Comparison of ENCODE assay signal across 8 mouse cellular contexts in the genomic region with DNA sequence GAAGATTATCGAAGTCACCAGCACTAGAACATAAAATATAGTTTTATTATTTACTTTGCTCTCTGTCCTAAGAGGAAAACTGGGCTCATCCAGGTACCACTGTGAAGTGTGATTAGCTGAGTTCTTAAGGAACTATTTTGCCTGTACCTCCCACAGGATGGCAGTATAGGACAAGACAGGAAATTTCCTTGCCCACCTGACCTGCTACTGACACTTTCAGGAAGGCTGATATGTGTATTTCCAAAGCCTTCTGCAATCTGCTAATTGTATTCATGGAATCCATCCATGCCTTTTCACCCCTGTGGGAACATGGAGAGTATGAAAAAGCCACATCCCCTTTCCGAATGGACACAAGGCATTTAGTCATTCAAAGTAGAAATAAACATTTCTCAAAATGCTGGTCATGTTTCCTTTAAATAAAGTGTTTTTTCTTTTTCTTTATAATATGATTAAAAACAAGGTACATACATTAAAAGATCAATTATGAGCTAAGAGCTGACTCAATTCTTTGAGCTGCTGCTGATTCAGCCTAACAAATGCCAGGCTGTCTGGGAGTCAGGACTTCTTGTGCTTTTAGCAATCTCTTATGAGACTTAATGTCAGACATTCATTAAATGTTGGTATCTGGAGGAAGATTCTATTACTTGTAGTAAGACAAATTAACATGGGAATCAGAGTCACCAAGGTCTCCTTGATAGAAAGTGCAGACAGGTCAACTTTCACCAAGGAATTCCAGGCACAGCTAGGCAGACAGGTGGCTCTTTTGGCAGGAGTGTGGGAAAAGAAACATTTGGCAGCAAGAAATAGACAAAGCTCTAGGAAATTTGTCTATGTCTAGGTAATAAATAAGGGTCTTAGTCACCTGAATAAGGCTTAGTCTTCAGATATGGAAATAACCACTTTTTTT.
A peak's percentile ranks its signal among the peaks of the same experiment; 100 is the strongest.
DNase-seq lines count a peak whose midpoint lies in the region; ATAC-seq lines count a peak whose summit lies in the region.
"Had no signal": no experiment of that assay in that cellular context is flagged by ENCODE, and none has a peak within 500 bp of the region (broad histone marks: within the 10 kb centered on the region; RNA-seq: fewer than 3 reads in every experiment).

No protein-coding gene starts in this region.

- H3K4me2 ChIP-seq in hindbrain, embryonic 16.5 days (ENCODE audit: low read length) = no peak overlapping the region
- H3K4me2 ChIP-seq in neural tube, embryonic 15.5 days = no peak overlapping the region
- H3K4me2 ChIP-seq: embryonic facial prominence, embryonic 13.5 days had no signal

- 49% methylated on average over 2 of the region's 2 CpGs for WGBS in hindbrain, embryonic 16.5 days
- WGBS in neural tube, embryonic 15.5 days = 49% methylated on average over 2 of the region's 2 CpGs

- H3K36me3 ChIP-seq in hindbrain, embryonic 16.5 days (ENCODE audit: control insufficient read depth, insufficient read depth, low read length) = no peaks in the 10 kb centered on the region
- H3K36me3 ChIP-seq in neural tube, embryonic 15.5 days = no peaks in the 10 kb centered on the region
- H3K36me3 ChIP-seq: embryonic facial prominence, embryonic 13.5 days had no signal

- peak; percentile 79; the same call in 1 of the 2 replicates for ATAC-seq in hindbrain, embryonic 16.5 days
- ATAC-seq in neural tube, embryonic 15.5 days (ENCODE audit: low FRiP score) = peak; percentile 78

- no peaks in the 10 kb centered on the region for H3K4me1 ChIP-seq in hindbrain, embryonic 16.5 days (ENCODE audit: control insufficient read depth, insufficient read depth, low read depth, low read length)
- H3K4me1 ChIP-seq in neural tube, embryonic 15.5 days = no peaks in the 10 kb centered on the region
- H3K4me1 ChIP-seq: embryonic facial prominence, embryonic 13.5 days had no signal

- no peak overlapping the region for H3K4me3 ChIP-seq in hindbrain, embryonic 16.5 days (ENCODE audit: low read length)
- no peak overlapping the region for H3K4me3 ChIP-seq in neural tube, embryonic 15.5 days (replicated peaks)
- H3K4me3 ChIP-seq: embryonic facial prominence, embryonic 13.5 days had no signal

- H3K9me3 ChIP-seq in hindbrain, embryonic 16.5 days (ENCODE audit: control insufficient read depth, low read length) = no peaks in the 10 kb centered on the region
- H3K9me3 ChIP-seq in neural tube, embryonic 15.5 days (replicated peaks) = no peaks in the 10 kb centered on the region
- H3K9me3 ChIP-seq: embryonic facial prominence, embryonic 13.5 days had no signal

- H3K9ac ChIP-seq in hindbrain, embryonic 16.5 days (ENCODE audit: low read depth, low read length) = no peak overlapping the region
- no peak overlapping the region for H3K9ac ChIP-seq in neural tube, embryonic 15.5 days (replicated peaks)
- H3K9ac ChIP-seq: embryonic facial prominence, embryonic 13.5 days had no signal

- DNase-seq in lung, postnatal 36 days = peak; percentile 16
- DNase-seq in lung, postnatal 14 days = no peak
- DNase-seq in embryo, embryonic 11 days = peak; percentile 56
- no peak for DNase-seq in gastrocnemius, postnatal 10 days
- DNase-seq in spleen, adult 18-20 months = no peak

- no peaks in the 10 kb centered on the region for H3K27me3 ChIP-seq in hindbrain, embryonic 16.5 days (replicated peaks; ENCODE audit: control insufficient read depth, insufficient read depth, low read length)
- no peaks in the 10 kb centered on the region for H3K27me3 ChIP-seq in neural tube, embryonic 15.5 days (replicated peaks)
- H3K27me3 ChIP-seq: embryonic facial prominence, embryonic 13.5 days had no signal

- H3K27ac ChIP-seq in hindbrain, embryonic 16.5 days (ENCODE audit: low read depth, low read length) = no peak overlapping the region
- no peak overlapping the region for H3K27ac ChIP-seq in neural tube, embryonic 15.5 days (replicated peaks)
- H3K27ac ChIP-seq: embryonic facial prominence, embryonic 13.5 days had no signal

Comparison
In these comparisons a context has a peak if more than half of its experiments do, and no peak if none do; other contexts are left out.
1. DNase-seq: peak in lung, postnatal 36 days (single experiment) and embryo, embryonic 11 days (single experiment); none in lung, postnatal 14 days (single experiment), gastrocnemius, postnatal 10 days (single experiment) and spleen, adult 18-20 months (0 of 2).